19 mouse cellular contexts compared by ENCODE assay signal in the genomic region with DNA sequence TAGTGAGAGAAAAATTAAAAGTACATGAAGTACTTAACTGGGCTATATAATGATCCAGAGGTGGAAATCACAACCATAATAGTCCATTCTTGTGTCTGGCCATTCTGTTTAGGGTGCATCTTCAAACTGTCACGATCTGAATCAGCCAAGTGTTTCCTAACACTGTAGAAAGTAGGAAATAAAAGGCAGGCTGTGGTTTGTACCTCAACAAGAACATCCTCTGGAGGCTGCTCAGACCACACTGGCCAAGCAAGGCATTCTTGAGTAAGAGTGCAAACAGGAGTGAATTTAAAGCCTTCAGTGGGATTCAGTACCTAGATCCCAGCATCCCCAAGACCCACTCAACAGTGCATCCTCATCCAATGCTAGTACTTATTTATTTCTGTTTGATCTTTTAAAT. TPM values are rescaled to one million over a fixed set of nuclear protein-coding genes. Genes with fewer than 3 reads are reported as not detected.
DNase-seq lines count a peak whose midpoint lies in the region; ATAC-seq lines count a peak whose summit lies in the region.
"Had no signal": no experiment of that assay in that cellular context is flagged by ENCODE, and none has a peak within 500 bp of the region (broad histone marks: within the 10 kb centered on the region; RNA-seq: fewer than 3 reads in every experiment).

No protein-coding gene starts in this region.

- intact Hi-C loops in heart, postnatal 25 days (cut with DNase I): loop anchor here (5.0 to 10.0 kb wide), 4 partner anchors 53 to 360 kb away; partner anchors contain the start of gene Mad2l1

- peak; percentile 18; the same call in 1 of the 2 replicates for ATAC-seq in neutrophil, adult 5-6 weeks (ENCODE audit: extremely low read depth, insufficient number of reproducible peaks, low FRiP score, poor library complexity, severe bottlenecking)
- ATAC-seq: forebrain, embryonic 13.5 days; forebrain, postnatal 0 days; hindbrain, postnatal 0 days; intestine, embryonic 16.5 days had no signal

- peak; percentile 61 for DNase-seq in heart, adult 11 months
- no peak for DNase-seq in heart, postnatal 25 days (ENCODE audit: low spot score)
- DNase-seq in CD4-positive helper T cell, adult 2 months (ENCODE audit: low read depth, low spot score): peak; percentile 7
- peak; percentile 31 for DNase-seq in induced T-regulatory cell, adult 2 months (ENCODE audit: low read depth)
- DNase-seq in layer of hippocampus, adult 9-10 months (ENCODE audit: low spot score): no peak
- no peak for DNase-seq in spleen, postnatal 10 days (ENCODE audit: low spot score in 2 of 2)
- no peak for DNase-seq in adrenal gland, adult 8-10 months
- DNase-seq: adrenal gland, postnatal 14 days; cerebellum, adult 11-12 months; cerebellum, adult 9-10 months; cerebellum, postnatal 25 days; forebrain, postnatal 0 days; gastrocnemius, postnatal 14 days; heart, adult 18-20 months; heart, postnatal 14 days had no signal

RNA-seq across cellular contexts. Expression of gene Gng12, which starts 1.2 kb away (rescaled TPM):
- total RNA-seq in heart, postnatal 25 days (2021): 10 to 100 TPM; 44.5 TPM
- 30.7 and 49.5 TPM in 2 replicates for total RNA-seq in neutrophil, adult 5-6 weeks (2017)
- total RNA-seq in adrenal gland, adult 8-10 months (2022): 10 to 100 TPM; 53.7 to 69.5 (median 59.3) TPM

Comparison
In these comparisons a context has a peak if more than half of its experiments do, and no peak if none do; other contexts are left out.
1. DNase-seq: peak in heart, adult 11 months (single experiment), CD4-positive helper T cell, adult 2 months (single experiment) and induced T-regulatory cell, adult 2 months (single experiment); none in heart, postnatal 25 days (single experiment), layer of hippocampus, adult 9-10 months (single experiment), spleen, postnatal 10 days (0 of 2) and adrenal gland, adult 8-10 months (single experiment).